Mouse (Mus musculus) liver, embryonic 15.5 days (tissue): ENCODE measurements around the gene Acot7. TPM values are rescaled to one million over a fixed set of nuclear protein-coding genes. Genes with fewer than 3 reads are reported as not detected.

Experiments used
- ATAC-seq: fragments of 200-750 bp; cut with Nextera tagmentation; 2 replicates; pipeline ENCODE4 v1.8.0; 2017; ENCODE audit warnings: moderate number of reproducible peaks, mild to moderate bottlenecking, moderate library complexity; ENCODE audit not compliant: insufficient read depth
- H3K27ac ChIP-seq: fragments of 300-500 bp; sonication (generic); replicated peaks from 2 replicates; pipeline ENCODE4 v1.5.1; 2015; ENCODE audit warnings: mild to moderate bottlenecking, inconsistent platforms
- H3K27me3 ChIP-seq: fragments of 300-500 bp; sonication (generic); 2 replicates; pipeline ENCODE4 v1.6.1; 2015; ENCODE audit warnings: mild to moderate bottlenecking, inconsistent platforms
- H3K36me3 ChIP-seq: fragments of 300-500 bp; sonication (generic); replicated peaks from 2 replicates; pipeline ENCODE4 v1.6.1; 2015; ENCODE audit warnings: moderate library complexity, mild to moderate bottlenecking, inconsistent platforms
- H3K4me1 ChIP-seq: fragments of 300-500 bp; sonication (generic); replicated peaks from 2 replicates; pipeline ENCODE4 v1.6.1; 2015; ENCODE audit warnings: inconsistent platforms
- H3K4me2 ChIP-seq: fragments of 300-500 bp; sonication (generic); 2 replicates; pipeline ENCODE4 v1.6.1; 2015; ENCODE audit warnings: moderate library complexity, mild to moderate bottlenecking, inconsistent platforms
- H3K4me3 ChIP-seq: fragments of 300-500 bp; sonication (generic); replicated peaks from 2 replicates; pipeline ENCODE4 v1.5.1; 2015; ENCODE audit warnings: mild to moderate bottlenecking, inconsistent platforms
- H3K9ac ChIP-seq: fragments of 300-500 bp; sonication (generic); 2 replicates; pipeline ENCODE4 v1.6.1; 2015; ENCODE audit warnings: moderate library complexity, mild to moderate bottlenecking, inconsistent platforms
- H3K9me3 ChIP-seq: fragments of 300-500 bp; sonication (generic); replicated peaks from 2 replicates; pipeline ENCODE4 v1.6.1; 2016; ENCODE audit warnings: inconsistent platforms
- WGBS: fragments of 180-500 bp; shearing (Covaris S2); methylation state at CpG from one replicate; pipeline ENCODE4 v1.1.7; 2015; ENCODE audit warnings: mixed read lengths; ENCODE audit not compliant: insufficient replicate concordance; 5-methylcytosine and 5-hydroxymethylcytosine counted together
- polyA plus RNA-seq: library from polyadenylated mRNA; unstranded; fragments of >200 nt; fragmentation: Nextera tagmentation; extraction: Ambion mirVana; gene quantifications from 2 replicates; pipeline ENCODE4 v1.2.1, GENCODE M21; 2015

Gene Acot7
- polyA plus RNA-seq, 1 experiment from 2014 or later, result 14.0 TPM

- H3K27me3 ChIP-seq, result peaks cover 67% of the 10 kb centered on the region
- H3K27ac ChIP-seq, result no peak overlapping the region
- H3K9me3 ChIP-seq, result no peaks in the 10 kb centered on the region
- no peaks in the 10 kb centered on the region for H3K36me3 ChIP-seq
- peaks cover 33% of the 10 kb centered on the region for H3K4me1 ChIP-seq
- WGBS, result 73% methylated on average over 2 of the region's 2 CpGs
- no peak overlapping the region for H3K9ac ChIP-seq
- H3K4me2 ChIP-seq, result no peak overlapping the region
- no peak overlapping the region for H3K4me3 ChIP-seq
- ATAC-seq, result no peak
These were observed 41.1 kb upstream of the Acot7 start for GRCm38 (mm10) chr4:152136876-152137250.

- ATAC-seq, result peak; percentile 85
- WGBS, result 2% methylated on average over 51 of the region's 51 CpGs
- Histone ChIP-seq H3K4me3 (peak overlapping the region; percentile 62), H3K27ac (no peak overlapping the region), H3K9ac (no peak overlapping the region; the same call in 1 of the 2 replicates), H3K4me1 (peaks cover 22% of the 10 kb centered on the region), H3K9me3 (no peaks in the 10 kb centered on the region), H3K27me3 (peaks cover 57% of the 10 kb centered on the region), H3K36me3 (no peaks in the 10 kb centered on the region), H3K4me2 (peak overlapping the region; percentile 77)
These were observed 39.3 kb upstream of the Acot7 start for GRCm38 (mm10) chr4:152138497-152139260.

GRCm38 (mm10) chr4:152140441-152140840 is 37.5 kb upstream of the Acot7 start:
- no peaks in the 10 kb centered on the region for H3K36me3 ChIP-seq
- WGBS, result 22% methylated on average over 6 of the region's 6 CpGs
- H3K4me1 ChIP-seq, result peaks cover 22% of the 10 kb centered on the region
- H3K27me3 ChIP-seq, result peaks cover 51% of the 10 kb centered on the region
- H3K9me3 ChIP-seq, result no peaks in the 10 kb centered on the region
- H3K4me2 ChIP-seq, result no peak overlapping the region
- H3K9ac ChIP-seq, result no peak overlapping the region
- H3K27ac ChIP-seq, result no peak overlapping the region
- no peak overlapping the region for H3K4me3 ChIP-seq
- ATAC-seq, result no peak

DNA sequence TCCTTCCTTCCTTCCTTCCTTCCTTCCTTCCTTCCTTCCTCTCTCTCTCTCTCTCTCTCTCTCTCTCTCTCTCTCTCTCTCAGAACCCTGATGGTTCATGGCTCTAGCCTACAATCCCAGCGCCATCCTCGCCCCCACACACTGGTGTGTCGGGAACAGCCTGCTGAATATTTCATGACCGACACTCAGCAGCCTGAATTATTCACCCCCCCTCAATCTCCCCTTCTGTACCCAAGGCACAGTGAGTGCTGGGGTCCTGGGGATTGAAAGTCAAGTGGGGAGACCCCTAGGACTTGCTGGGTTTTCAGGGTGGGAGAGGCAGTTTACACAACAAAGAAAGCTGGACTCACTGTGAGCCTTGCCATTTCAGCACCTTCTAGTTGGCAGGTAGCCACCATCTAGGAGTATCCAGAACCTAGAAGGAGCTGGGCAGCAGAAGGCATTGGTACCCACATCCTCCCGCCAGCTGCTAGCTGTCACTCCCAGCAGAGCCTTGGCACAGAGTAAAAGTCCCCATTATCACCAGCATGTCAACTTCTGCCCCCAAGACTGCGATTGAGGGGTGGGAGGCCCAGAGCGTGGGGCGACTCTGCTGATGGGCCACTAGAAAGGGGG is 36.3 kb upstream of the Acot7 start:
- Histone ChIP-seq H3K27me3 (peaks cover 47% of the 10 kb centered on the region), H3K4me3 (no peak overlapping the region), H3K36me3 (no peaks in the 10 kb centered on the region), H3K27ac (no peak overlapping the region), H3K9ac (no peak overlapping the region), H3K4me1 (peaks cover 16% of the 10 kb centered on the region), H3K4me2 (no peak overlapping the region), H3K9me3 (no peaks in the 10 kb centered on the region)
- no peak for ATAC-seq
- WGBS, result 67% methylated on average over 8 of the region's 8 CpGs

- WGBS, result 29% methylated on average over 1 of the region's 1 CpGs
- H3K4me1 ChIP-seq, result peaks cover 7% of the 10 kb centered on the region
- H3K27me3 ChIP-seq, result peaks cover 49% of the 10 kb centered on the region
- no peaks in the 10 kb centered on the region for H3K9me3 ChIP-seq
- H3K27ac ChIP-seq, result no peak overlapping the region
- no peak overlapping the region for H3K4me3 ChIP-seq
- H3K36me3 ChIP-seq, result no peaks in the 10 kb centered on the region
- no peak for ATAC-seq
- H3K4me2 ChIP-seq, result no peak overlapping the region
- H3K9ac ChIP-seq, result no peak overlapping the region
These were observed 34.3 kb upstream of the Acot7 start for GRCm38 (mm10) chr4:152143632-152144031.

GRCm38 (mm10) chr4:152145473-152145872 is 32.5 kb upstream of the Acot7 start:
- peaks cover 62% of the 10 kb centered on the region for H3K27me3 ChIP-seq
- no peaks in the 10 kb centered on the region for H3K9me3 ChIP-seq
- H3K4me3 ChIP-seq, result no peak overlapping the region
- WGBS, result 42% methylated on average over 10 of the region's 10 CpGs
- ATAC-seq, result no peak
- no peaks in the 10 kb centered on the region for H3K36me3 ChIP-seq
- no peaks in the 10 kb centered on the region for H3K4me1 ChIP-seq
- no peak overlapping the region for H3K9ac ChIP-seq
- no peak overlapping the region for H3K4me2 ChIP-seq
- no peak overlapping the region for H3K27ac ChIP-seq

DNA sequence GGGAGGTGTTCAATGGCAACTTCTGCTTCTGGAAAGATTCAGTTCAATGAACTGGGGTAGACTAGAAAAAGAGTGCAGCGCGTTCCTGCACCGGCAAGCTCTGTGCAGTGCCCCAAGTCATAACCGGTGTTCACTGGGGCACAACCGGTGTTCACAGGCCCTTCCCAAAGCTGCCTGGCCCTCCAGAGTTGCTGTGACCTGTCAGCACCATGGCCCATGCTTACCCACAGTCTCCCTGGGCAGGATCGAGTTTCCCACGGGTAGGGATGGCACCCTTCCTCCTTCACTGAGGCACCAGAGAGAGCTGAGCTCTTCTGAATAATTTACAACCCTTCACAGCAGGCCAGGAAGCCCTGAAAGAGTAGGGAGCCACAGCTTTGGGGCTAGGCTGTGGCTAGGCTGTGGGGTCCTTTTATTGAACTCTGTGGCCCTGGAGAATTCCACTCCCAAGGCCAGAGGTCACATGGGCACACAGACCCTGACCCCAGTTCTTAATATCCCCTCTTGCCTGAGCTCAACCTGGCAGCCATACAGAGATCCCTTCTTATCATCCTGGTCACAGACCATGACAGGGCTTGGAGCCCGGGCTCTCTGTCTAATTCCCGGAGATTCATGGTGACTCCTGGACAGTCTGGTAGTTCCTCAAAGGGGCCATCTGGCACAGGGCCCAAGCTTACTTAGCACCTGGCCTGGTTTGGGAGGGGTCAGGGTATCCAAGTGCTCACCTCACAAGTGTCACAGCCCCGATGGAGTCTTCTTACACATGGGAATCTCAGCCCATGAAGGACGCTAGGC is 31.7 kb upstream of the Acot7 start:
- Histone ChIP-seq H3K9ac (no peak overlapping the region), H3K9me3 (no peaks in the 10 kb centered on the region), H3K4me3 (no peak overlapping the region), H3K4me2 (no peak overlapping the region), H3K4me1 (0 out of 2 replicates have a peak, but pooled peaks cover 3% of the 10 kb centered on the region), H3K27me3 (peaks cover 61% of the 10 kb centered on the region), H3K27ac (no peak overlapping the region), H3K36me3 (no peaks in the 10 kb centered on the region)
- 55% methylated on average over 11 of the region's 11 CpGs for WGBS
- no peak; the same call in 1 of the 2 replicates for ATAC-seq

DNA sequence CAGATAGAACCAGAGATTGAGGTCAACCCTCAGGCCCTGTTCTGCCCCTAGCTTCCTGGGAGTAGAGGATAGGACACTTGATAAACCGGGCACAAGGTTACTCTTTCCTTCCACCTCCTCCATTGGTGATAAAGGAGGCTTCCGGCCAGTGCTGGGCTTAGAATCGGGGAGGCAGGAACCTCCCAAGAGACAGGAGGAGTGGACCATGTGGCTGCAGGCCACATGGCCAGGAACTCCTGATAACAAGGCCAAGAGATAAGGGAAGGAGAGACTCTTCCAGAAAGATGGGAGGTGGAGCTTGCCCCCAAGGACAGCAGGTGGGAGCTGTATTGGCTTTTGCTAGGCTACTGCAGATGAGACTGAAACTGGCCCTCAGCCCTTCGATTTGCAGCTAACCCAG is 27.4 kb upstream of the Acot7 start:
- Histone ChIP-seq H3K27ac (no peak overlapping the region), H3K9ac (no peak overlapping the region), H3K4me1 (peaks cover 31% of the 10 kb centered on the region), H3K27me3 (peaks cover 74% of the 10 kb centered on the region), H3K4me3 (no peak overlapping the region), H3K9me3 (no peaks in the 10 kb centered on the region), H3K4me2 (no peak overlapping the region), H3K36me3 (no peaks in the 10 kb centered on the region)
- 42% methylated on average over 4 of the region's 4 CpGs for WGBS
- no peak for ATAC-seq

GRCm38 (mm10) chr4:152151451-152151965 is 26.4 kb upstream of the Acot7 start:
- H3K4me3 ChIP-seq, result peak overlapping the region; percentile 52
- no peaks in the 10 kb centered on the region for H3K9me3 ChIP-seq
- no peak overlapping the region for H3K9ac ChIP-seq
- H3K27me3 ChIP-seq, result peaks cover 72% of the 10 kb centered on the region
- no peaks in the 10 kb centered on the region for H3K36me3 ChIP-seq
- H3K4me1 ChIP-seq, result peaks cover 31% of the 10 kb centered on the region
- no peak overlapping the region for H3K27ac ChIP-seq
- ATAC-seq, result 0 out of 2 replicates have a peak, but pooled peaks have one; percentile 20
- WGBS, result 12% methylated on average over 7 of the region's 7 CpGs
- peak overlapping the region; percentile 78 for H3K4me2 ChIP-seq

- peaks cover 31% of the 10 kb centered on the region for H3K4me1 ChIP-seq
- H3K36me3 ChIP-seq, result no peaks in the 10 kb centered on the region
- H3K9me3 ChIP-seq, result no peaks in the 10 kb centered on the region
- peaks cover 71% of the 10 kb centered on the region for H3K27me3 ChIP-seq
- H3K4me3 ChIP-seq, result peak within 1 kb of the TSS; percentile 52
- peak within 1 kb of the TSS; percentile 78 for H3K4me2 ChIP-seq
- peak; percentile 60 for ATAC-seq
- WGBS, result under 1% methylated on average over 57 of the region's 57 CpGs
- no peak within 1 kb of the TSS for H3K27ac ChIP-seq
- no peak within 1 kb of the TSS for H3K9ac ChIP-seq
These were observed 25.9 kb upstream of the Acot7 start, which contains the start of gene Espn for GRCm38 (mm10) chr4:152151966-152152544. Gene Espn (minus strand): TSS chr4:152152371.
